Mouse (Mus musculus): Measurements from ENCODE around the gene Ptgdr2. TPM values are rescaled to one million over a fixed set of nuclear protein-coding genes. Genes with fewer than 3 reads are reported as not detected.

The Ptgdr2 gene
- polyA plus RNA-seq, 1 experiment: 0.21 TPM

DNA sequence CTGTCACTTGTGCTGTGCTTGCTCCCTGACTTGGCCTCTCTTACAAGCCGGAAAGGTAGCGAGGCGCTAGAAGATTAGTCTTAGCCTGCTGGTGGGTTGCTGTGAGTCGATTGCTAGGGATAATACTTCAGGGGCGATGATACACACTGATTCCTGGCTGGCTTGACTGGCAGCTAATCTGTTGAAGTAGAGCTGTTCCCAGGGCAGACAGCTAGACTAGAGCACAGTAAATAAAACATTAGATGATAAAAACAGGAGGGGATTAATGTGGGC, 31.3 kb upstream of the Ptgdr2 start:
- peak overlapping the region; percentile 66 for H3K27ac ChIP-seq (ENCODE audit: insufficient read depth, low read length)
- no peak for TF ChIP-seq CTCF (IDR thresholded peaks at IDR 0.05; ENCODE audit: extremely low read depth, insufficient read depth, low read length)
- TF ChIP-seq POLR2A (IDR thresholded peaks at IDR 0.05; ENCODE audit: extremely low read depth, insufficient read depth, low read length): no peak
- no peaks in the 10 kb centered on the region; the same call in 1 of the 2 replicates for H3K4me1 ChIP-seq (ENCODE audit: control insufficient read depth, insufficient read depth, low read length)
- H3K4me3 ChIP-seq (ENCODE audit: insufficient read depth, low read length): no peak overlapping the region

DNA sequence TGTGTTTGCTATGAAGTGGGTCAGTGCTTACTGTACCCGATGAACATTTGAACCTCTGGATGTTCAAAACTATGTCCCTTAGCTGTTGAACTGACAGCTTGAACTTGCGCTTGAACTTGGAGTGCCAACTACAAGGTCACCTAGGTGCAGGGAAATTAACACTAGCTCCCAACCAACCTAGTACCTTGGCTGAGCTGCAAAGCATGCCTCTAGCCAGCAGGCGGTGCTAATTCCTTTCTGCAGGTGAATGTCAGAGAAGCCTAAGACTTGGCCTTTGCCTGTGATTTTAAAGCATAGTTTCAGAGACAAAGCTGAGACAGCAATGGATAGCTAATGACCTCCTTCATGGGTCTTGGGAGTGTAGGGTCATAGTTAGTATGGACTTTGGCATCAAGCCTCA, 29.1 kb upstream of the Ptgdr2 start:
- Histone ChIP-seq H3K4me1 (ENCODE audit: control insufficient read depth, insufficient read depth, low read length) (no peaks in the 10 kb centered on the region; the same call in 1 of the 2 replicates), H3K4me3 (ENCODE audit: insufficient read depth, low read length) (no peak overlapping the region), H3K27ac (ENCODE audit: insufficient read depth, low read length) (no peak overlapping the region)
- TF ChIP-seq POLR2A (IDR thresholded peaks at IDR 0.05; ENCODE audit: extremely low read depth, insufficient read depth, low read length) (no peak), CTCF (IDR thresholded peaks at IDR 0.05; ENCODE audit: extremely low read depth, insufficient read depth, low read length) (peak; percentile 86)

DNA sequence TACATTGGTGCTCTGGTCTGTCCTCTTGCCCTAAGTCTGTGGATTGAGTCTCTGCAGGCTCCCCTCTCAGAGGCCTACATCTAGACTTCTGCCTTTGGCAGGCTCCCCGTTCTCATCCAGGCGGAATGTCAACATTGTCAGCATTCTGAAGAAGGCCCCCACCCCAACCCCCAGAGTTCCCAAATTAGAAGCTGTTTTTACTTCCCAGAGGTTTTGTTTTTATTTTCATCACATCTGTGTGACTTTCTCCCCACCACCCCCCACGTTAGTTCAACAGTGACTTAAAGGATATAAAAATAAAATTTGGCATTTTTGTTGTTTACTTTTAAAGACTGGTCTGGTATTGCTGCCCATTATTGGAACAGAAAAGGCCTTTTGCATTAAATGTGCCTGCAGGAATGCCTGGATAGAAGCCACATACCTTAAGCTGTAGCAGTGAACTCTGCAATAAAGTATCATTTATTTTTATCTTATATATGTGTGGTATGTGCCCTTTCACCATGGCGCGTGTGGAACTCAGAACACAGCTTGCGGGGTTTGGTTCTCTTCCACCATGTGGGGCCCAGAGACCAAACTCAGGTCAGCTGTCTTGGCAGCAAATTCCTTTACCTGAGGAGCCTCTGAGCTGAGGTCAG, 27.8 kb upstream of the Ptgdr2 start:
- Histone ChIP-seq H3K27ac (ENCODE audit: insufficient read depth, low read length) (no peak overlapping the region), H3K4me3 (ENCODE audit: insufficient read depth, low read length) (no peak overlapping the region)

DNA sequence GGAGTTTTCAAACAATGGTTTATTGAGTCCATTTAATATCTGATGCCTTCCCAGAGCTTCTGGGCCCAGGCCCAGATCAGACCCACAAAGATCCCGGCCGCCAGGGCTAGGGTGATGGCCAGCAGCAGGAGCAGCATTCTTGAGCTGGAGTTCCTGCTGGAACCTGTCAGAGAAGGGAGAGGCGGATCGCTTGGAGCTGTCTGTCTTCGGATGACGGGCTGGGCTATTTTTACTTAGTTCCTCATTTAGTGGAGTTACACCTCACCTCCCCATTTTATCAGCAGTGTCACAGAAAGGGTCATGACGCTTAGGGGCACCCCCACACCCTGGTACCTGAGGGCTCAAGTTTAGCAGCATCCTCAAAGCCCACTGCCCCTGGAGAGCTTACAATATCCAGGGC, 22.7 kb upstream of the Ptgdr2 start:
- no peak overlapping the region for H3K4me3 ChIP-seq (ENCODE audit: insufficient read depth, low read length)
- H3K27ac ChIP-seq (ENCODE audit: insufficient read depth, low read length): no peak overlapping the region
- no peak for TF ChIP-seq CTCF (IDR thresholded peaks at IDR 0.05; ENCODE audit: extremely low read depth, insufficient read depth, low read length)
- TF ChIP-seq POLR2A (IDR thresholded peaks at IDR 0.05; ENCODE audit: extremely low read depth, insufficient read depth, low read length): no peak
- no peaks in the 10 kb centered on the region for H3K4me1 ChIP-seq (ENCODE audit: control insufficient read depth, insufficient read depth, low read length)

More for the DNA sequence above, 27.8 kb upstream of the Ptgdr2 start:
- TF ChIP-seq POLR2A (IDR thresholded peaks at IDR 0.05; ENCODE audit: extremely low read depth, insufficient read depth, low read length) (no peak), CTCF (IDR thresholded peaks at IDR 0.05; ENCODE audit: extremely low read depth, insufficient read depth, low read length) (no peak)
- H3K4me1 ChIP-seq (ENCODE audit: control insufficient read depth, insufficient read depth, low read length): no peaks in the 10 kb centered on the region; the same call in 1 of the 2 replicates

DNA sequence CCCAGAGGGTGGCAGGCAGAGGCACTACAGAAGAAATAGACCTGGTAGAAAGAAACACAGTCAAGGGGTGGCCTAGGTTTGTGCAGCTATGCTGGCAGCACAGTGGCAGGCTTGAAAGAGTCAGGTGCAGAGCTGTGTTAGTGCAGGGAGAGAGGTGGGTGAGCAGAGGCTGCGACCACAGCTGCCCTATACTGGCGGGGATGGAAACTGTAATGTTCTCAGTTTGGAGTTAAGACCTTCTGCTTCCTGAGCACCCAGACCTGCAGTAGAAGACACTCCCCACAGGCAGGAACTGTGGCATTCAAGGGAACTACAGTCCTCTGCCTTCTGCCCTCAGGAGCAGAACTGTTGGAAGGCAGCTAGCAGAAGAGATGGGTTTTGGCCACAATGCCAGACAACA, 22.1 kb upstream of the Ptgdr2 start:
- Histone ChIP-seq H3K27ac (ENCODE audit: insufficient read depth, low read length) (no peak overlapping the region), H3K4me1 (ENCODE audit: control insufficient read depth, insufficient read depth, low read length) (no peaks in the 10 kb centered on the region), H3K4me3 (ENCODE audit: insufficient read depth, low read length) (no peak overlapping the region)
- TF ChIP-seq POLR2A (IDR thresholded peaks at IDR 0.05; ENCODE audit: extremely low read depth, insufficient read depth, low read length) (no peak), CTCF (IDR thresholded peaks at IDR 0.05; ENCODE audit: extremely low read depth, insufficient read depth, low read length) (no peak)

- no peak overlapping the region for H3K27ac ChIP-seq (ENCODE audit: insufficient read depth, low read length)
- TF ChIP-seq POLR2A (IDR thresholded peaks at IDR 0.05; ENCODE audit: extremely low read depth, insufficient read depth, low read length) (no peak), CTCF (IDR thresholded peaks at IDR 0.05; ENCODE audit: extremely low read depth, insufficient read depth, low read length) (no peak)
- H3K4me1 ChIP-seq (ENCODE audit: control insufficient read depth, insufficient read depth, low read length): no peaks in the 10 kb centered on the region
- H3K4me3 ChIP-seq (ENCODE audit: insufficient read depth, low read length): no peak overlapping the region
These were observed 20.5 kb upstream of the Ptgdr2 start for GRCm38 (mm10) chr19:10916506-10916905.

DNA sequence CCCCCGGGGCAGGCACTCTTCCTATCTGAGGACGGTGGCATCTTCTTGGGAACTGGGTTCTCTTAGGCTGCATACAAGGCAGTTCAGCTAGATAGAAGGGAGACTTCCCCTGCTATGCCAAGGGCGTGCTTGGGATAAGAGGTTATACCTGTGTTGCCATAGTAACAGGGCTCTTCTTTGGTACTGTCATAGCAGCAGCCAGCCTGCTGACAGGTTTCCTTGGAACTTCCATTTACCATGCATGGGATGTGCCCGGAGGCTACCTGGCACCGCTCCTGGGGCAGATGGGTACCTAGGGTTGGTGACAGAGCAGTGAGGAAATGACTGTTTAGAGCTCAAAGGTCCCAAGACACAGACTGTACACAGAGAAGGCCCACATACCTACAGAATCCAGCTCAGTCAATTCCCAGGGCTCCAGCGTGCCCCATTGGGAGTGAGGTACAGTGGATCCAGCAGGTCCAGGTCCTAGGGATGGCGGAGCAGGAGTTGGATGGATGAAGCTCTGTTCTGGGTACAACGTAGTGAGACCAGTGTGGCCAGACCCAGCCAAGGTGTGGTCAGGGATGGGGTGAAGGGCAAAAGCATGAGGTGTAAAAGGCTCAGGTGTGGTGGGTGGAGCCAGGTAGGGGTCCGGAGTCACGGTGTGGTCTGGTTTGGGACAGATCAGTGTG, 18.5 kb upstream of the Ptgdr2 start:
- TF ChIP-seq POLR2A (IDR thresholded peaks at IDR 0.05; ENCODE audit: extremely low read depth, insufficient read depth, low read length): no peak
- no peak for TF ChIP-seq CTCF (IDR thresholded peaks at IDR 0.05; ENCODE audit: extremely low read depth, insufficient read depth, low read length)
- no peak overlapping the region for H3K27ac ChIP-seq (ENCODE audit: insufficient read depth, low read length)
- no peak overlapping the region for H3K4me3 ChIP-seq (ENCODE audit: insufficient read depth, low read length)
- H3K4me1 ChIP-seq (ENCODE audit: control insufficient read depth, insufficient read depth, low read length): no peaks in the 10 kb centered on the region

GRCm38 (mm10) chr19:10920532-10920931, 16.4 kb upstream of the Ptgdr2 start, which contains the start of gene Zp1:
Zp1 (minus strand) TSS chr19:10920632.
- Histone ChIP-seq H3K4me3 (ENCODE audit: insufficient read depth, low read length) (no peak within 1 kb of the TSS), H3K27ac (ENCODE audit: insufficient read depth, low read length) (no peak within 1 kb of the TSS), H3K4me1 (ENCODE audit: control insufficient read depth, insufficient read depth, low read length) (no peaks in the 10 kb centered on the region)
- TF ChIP-seq CTCF (IDR thresholded peaks at IDR 0.05; ENCODE audit: extremely low read depth, insufficient read depth, low read length): no peak
- no peak for TF ChIP-seq POLR2A (IDR thresholded peaks at IDR 0.05; ENCODE audit: extremely low read depth, insufficient read depth, low read length)

DNA sequence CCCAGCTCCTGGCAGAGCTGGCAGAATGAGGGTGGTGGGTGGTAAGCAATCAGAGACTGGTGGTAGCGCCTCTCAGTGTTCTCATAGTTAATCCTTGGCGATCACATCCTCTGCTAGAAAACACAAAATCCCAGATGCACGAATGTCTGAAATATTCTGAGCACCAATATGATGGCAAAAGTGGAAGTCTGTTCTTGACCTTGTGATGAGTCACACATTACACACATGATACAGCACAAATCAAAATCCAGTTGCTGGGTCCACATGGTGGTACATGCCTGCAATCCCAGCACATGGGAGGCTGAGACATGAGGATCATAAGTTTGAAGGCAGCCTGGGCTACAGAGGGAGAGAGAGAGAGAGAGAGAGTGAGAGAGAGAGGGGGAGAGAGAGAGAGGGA, 15.9 kb upstream of the Ptgdr2 start:
- H3K27ac ChIP-seq (ENCODE audit: insufficient read depth, low read length): no peak overlapping the region
- no peak for TF ChIP-seq CTCF (IDR thresholded peaks at IDR 0.05; ENCODE audit: extremely low read depth, insufficient read depth, low read length)
- TF ChIP-seq POLR2A (IDR thresholded peaks at IDR 0.05; ENCODE audit: extremely low read depth, insufficient read depth, low read length): no peak
- no peaks in the 10 kb centered on the region for H3K4me1 ChIP-seq (ENCODE audit: control insufficient read depth, insufficient read depth, low read length)
- no peak overlapping the region for H3K4me3 ChIP-seq (ENCODE audit: insufficient read depth, low read length)

GRCm38 (mm10) chr19:10924220-10924619, 12.7 kb upstream of the Ptgdr2 start:
- Histone ChIP-seq H3K4me1 (ENCODE audit: control insufficient read depth, insufficient read depth, low read length) (no peaks in the 10 kb centered on the region), H3K4me3 (ENCODE audit: insufficient read depth, low read length) (no peak overlapping the region), H3K27ac (ENCODE audit: insufficient read depth, low read length) (no peak overlapping the region)
- no peak for TF ChIP-seq POLR2A (IDR thresholded peaks at IDR 0.05; ENCODE audit: extremely low read depth, insufficient read depth, low read length)
- TF ChIP-seq CTCF (IDR thresholded peaks at IDR 0.05; ENCODE audit: extremely low read depth, insufficient read depth, low read length): no peak

Data from cortical plate, adult 2 months (tissue).